17 mouse cellular contexts compared by ENCODE assay signal in genomic region chr16:96685065-96685464, GRCm38 (mm10).
DNase-seq lines count a peak whose midpoint lies in the region; ATAC-seq lines count a peak whose summit lies in the region.
"Had no signal": no experiment of that assay in that cellular context is flagged by ENCODE, and none has a peak within 500 bp of the region (broad histone marks: within the 10 kb centered on the region; RNA-seq: fewer than 3 reads in every experiment).

No protein-coding gene starts in this region.

- DNase-seq in heart, adult 11 months = peak; percentile 84
- no peak for DNase-seq in heart, postnatal 25 days (ENCODE audit: low spot score)
- no peak for DNase-seq in thymus, postnatal 25 days
- DNase-seq: gastrocnemius, adult 2 months had no signal

- no peak overlapping the region for H3K4me3 ChIP-seq in forebrain, embryonic 13.5 days
- no peak overlapping the region for H3K4me3 ChIP-seq in forebrain, embryonic 16.5 days (replicated peaks; ENCODE audit: low read length)
- H3K4me3 ChIP-seq in midbrain, embryonic 15.5 days = no peak overlapping the region
- no peak overlapping the region for H3K4me3 ChIP-seq in midbrain, embryonic 13.5 days (replicated peaks)
- H3K4me3 ChIP-seq: embryonic facial prominence, embryonic 12.5 days; embryonic facial prominence, embryonic 15.5 days; forebrain, embryonic 12.5 days; gastrocnemius, adult 2 months; heart, embryonic 12.5 days; heart, embryonic 15.5 days had no signal

- H3K4me1 ChIP-seq in forebrain, embryonic 13.5 days = no peaks in the 10 kb centered on the region; the same call in 1 of the 2 replicates
- H3K4me1 ChIP-seq in forebrain, embryonic 16.5 days (replicated peaks; ENCODE audit: control insufficient read depth, insufficient read depth, low read length) = no peaks in the 10 kb centered on the region
- H3K4me1 ChIP-seq in midbrain, embryonic 15.5 days = peaks cover 15% of the 10 kb centered on the region
- H3K4me1 ChIP-seq in midbrain, embryonic 13.5 days (replicated peaks) = peaks cover 11% of the 10 kb centered on the region
- H3K4me1 ChIP-seq: embryonic facial prominence, embryonic 12.5 days; embryonic facial prominence, embryonic 15.5 days; heart, embryonic 12.5 days; heart, embryonic 15.5 days had no signal

- H3K9ac ChIP-seq in forebrain, embryonic 13.5 days = no peak overlapping the region
- H3K9ac ChIP-seq in forebrain, embryonic 16.5 days (replicated peaks; ENCODE audit: low read depth, low read length) = no peak overlapping the region
- no peak overlapping the region for H3K9ac ChIP-seq in midbrain, embryonic 15.5 days
- H3K9ac ChIP-seq in midbrain, embryonic 13.5 days (replicated peaks) = no peak overlapping the region
- H3K9ac ChIP-seq: embryonic facial prominence, embryonic 12.5 days; embryonic facial prominence, embryonic 15.5 days; forebrain, embryonic 12.5 days; heart, embryonic 12.5 days; heart, embryonic 15.5 days; hindbrain, embryonic 14.5 days had no signal

- no peaks in the 10 kb centered on the region for H3K27me3 ChIP-seq in forebrain, embryonic 13.5 days
- H3K27me3 ChIP-seq in forebrain, embryonic 16.5 days (replicated peaks; ENCODE audit: control insufficient read depth, insufficient read depth, low read length) = no peaks in the 10 kb centered on the region
- no peaks in the 10 kb centered on the region for H3K27me3 ChIP-seq in midbrain, embryonic 15.5 days (replicated peaks)
- H3K27me3 ChIP-seq in midbrain, embryonic 13.5 days = no peaks in the 10 kb centered on the region
- H3K27me3 ChIP-seq: embryonic facial prominence, embryonic 12.5 days; embryonic facial prominence, embryonic 15.5 days; heart, embryonic 12.5 days; heart, embryonic 15.5 days had no signal

- no peak overlapping the region for H3K27ac ChIP-seq in forebrain, embryonic 13.5 days
- H3K27ac ChIP-seq in forebrain, embryonic 16.5 days (ENCODE audit: low read length) = no peak overlapping the region
- H3K27ac ChIP-seq in midbrain, embryonic 15.5 days = peak overlapping the region; percentile 25
- no peak overlapping the region for H3K27ac ChIP-seq in midbrain, embryonic 13.5 days
- H3K27ac ChIP-seq: embryonic facial prominence, embryonic 12.5 days; embryonic facial prominence, embryonic 15.5 days; forebrain, embryonic 12.5 days; gastrocnemius, adult 2 months; heart, embryonic 15.5 days; hindbrain, embryonic 14.5 days; hindbrain, postnatal 0 days had no signal

- intact Hi-C loops in heart, postnatal 25 days (cut with DNase I) = loop anchor here (5.0 kb wide), 1 partner anchor 607 kb away; no protein-coding TSS in a partner anchor

- ATAC-seq in forebrain, embryonic 13.5 days = peak; percentile 26; the same call in 1 of the 2 replicates
- ATAC-seq in forebrain, embryonic 16.5 days = no peak
- ATAC-seq in midbrain, embryonic 15.5 days (replicated peaks) = no peak
- ATAC-seq in midbrain, embryonic 13.5 days = no peak; the same call in 1 of the 2 replicates
- ATAC-seq: hindbrain, postnatal 0 days; inflammation-experienced regulatory T-cells, adult 6 months; Patski had no signal

- no peaks in the 10 kb centered on the region for H3K9me3 ChIP-seq in forebrain, embryonic 13.5 days (replicated peaks)
- H3K9me3 ChIP-seq in forebrain, embryonic 16.5 days (ENCODE audit: control insufficient read depth, low read length) = no peaks in the 10 kb centered on the region
- no peaks in the 10 kb centered on the region for H3K9me3 ChIP-seq in midbrain, embryonic 15.5 days
- no peaks in the 10 kb centered on the region for H3K9me3 ChIP-seq in midbrain, embryonic 13.5 days
- H3K9me3 ChIP-seq: embryonic facial prominence, embryonic 12.5 days; embryonic facial prominence, embryonic 15.5 days; forebrain, embryonic 12.5 days; heart, embryonic 12.5 days; heart, embryonic 15.5 days had no signal

- 89% methylated on average over 14 of the region's 14 CpGs for WGBS in forebrain, embryonic 13.5 days
- WGBS in forebrain, embryonic 16.5 days = 90% methylated on average over 14 of the region's 14 CpGs
- 94% methylated on average over 14 of the region's 14 CpGs for WGBS in midbrain, embryonic 15.5 days
- WGBS in midbrain, embryonic 13.5 days = 90% methylated on average over 14 of the region's 14 CpGs

- H3K4me2 ChIP-seq in forebrain, embryonic 13.5 days = no peak overlapping the region
- H3K4me2 ChIP-seq in forebrain, embryonic 16.5 days (ENCODE audit: low read length) = no peak overlapping the region
- H3K4me2 ChIP-seq in midbrain, embryonic 15.5 days = no peak overlapping the region
- H3K4me2 ChIP-seq in midbrain, embryonic 13.5 days (replicated peaks) = no peak overlapping the region
- H3K4me2 ChIP-seq: embryonic facial prominence, embryonic 12.5 days; embryonic facial prominence, embryonic 15.5 days; forebrain, embryonic 12.5 days; heart, embryonic 12.5 days; heart, embryonic 15.5 days; hindbrain, embryonic 14.5 days had no signal

- no peaks in the 10 kb centered on the region for H3K36me3 ChIP-seq in forebrain, embryonic 13.5 days (ENCODE audit: poor library complexity, severe bottlenecking)
- no peaks in the 10 kb centered on the region for H3K36me3 ChIP-seq in forebrain, embryonic 16.5 days (ENCODE audit: control insufficient read depth, insufficient read depth)
- H3K36me3 ChIP-seq in midbrain, embryonic 15.5 days (replicated peaks) = 0 out of 2 replicates have a peak, but pooled peaks cover 1% of the 10 kb centered on the region
- H3K36me3 ChIP-seq in midbrain, embryonic 13.5 days = 0 out of 2 replicates have a peak, but pooled peaks cover 5% of the 10 kb centered on the region
- H3K36me3 ChIP-seq: embryonic facial prominence, embryonic 12.5 days; embryonic facial prominence, embryonic 15.5 days; forebrain, embryonic 12.5 days; heart, embryonic 12.5 days; heart, embryonic 15.5 days had no signal
